Mouse (Mus musculus) cortical plate, adult 2 months (tissue): Measurements from ENCODE around the gene Mllt1. TPM values are rescaled to one million over a fixed set of nuclear protein-coding genes. Genes with fewer than 3 reads are reported as not detected.

Experiments
- H3K27ac ChIP-seq: fragments of 200-500 bp; 2 replicates; pipeline ENCODE4 v1.5.1; 2012; ENCODE audit warnings: low read length, control low read depth, inconsistent platforms; ENCODE audit not compliant: insufficient read depth
- H3K4me1 ChIP-seq: fragments of 200-500 bp; 2 replicates; pipeline ENCODE4 v1.6.1; 2011; ENCODE audit warnings: low read length; ENCODE audit not compliant: control insufficient read depth, insufficient read depth
- H3K4me3 ChIP-seq: fragments of 200-500 bp; 2 replicates; pipeline ENCODE4 v1.5.1; 2011; ENCODE audit warnings: mild to moderate bottlenecking, low read length, control low read depth; ENCODE audit not compliant: insufficient read depth
- CTCF ChIP-seq: fragments of 200-500 bp; IDR thresholded peaks from 2 replicates; pipeline ENCODE4 v1.5.1; 2011; ENCODE audit warnings: mild to moderate bottlenecking, control low read depth, low read length; ENCODE audit not compliant: insufficient read depth; ENCODE audit errors: extremely low read depth
- POLR2A ChIP-seq: fragments of 200-500 bp; IDR thresholded peaks from 2 replicates; pipeline ENCODE4 v1.6.1; 2011; ENCODE audit warnings: mild to moderate bottlenecking, low read length, control low read depth; ENCODE audit not compliant: insufficient read depth; ENCODE audit errors: extremely low read depth
- polyA plus RNA-seq: library from polyadenylated mRNA; depleted of rRNA; stranded (reverse); fragments of >200 nt; gene quantifications from 2 replicates; pipeline ENCODE4 v1.2.3, GENCODE M21; 2012

Gene Mllt1
- polyA plus RNA-seq, 1 experiment, result 76.0 TPM

GRCm38 (mm10) chr17:56870287-56870953 lies 64.8 kb downstream of the Mllt1 start:
- no peaks in the 10 kb centered on the region for H3K4me1 ChIP-seq
- no peak overlapping the region for H3K27ac ChIP-seq
- TF ChIP-seq CTCF, result no peak
- no peak for TF ChIP-seq POLR2A
- H3K4me3 ChIP-seq, result no peak overlapping the region

GRCm38 (mm10) chr17:56869481-56869977 lies 65.7 kb downstream of the Mllt1 start:
- Histone ChIP-seq H3K27ac (no peak overlapping the region), H3K4me1 (no peaks in the 10 kb centered on the region), H3K4me3 (no peak overlapping the region)
- no peak for TF ChIP-seq POLR2A
- no peak for TF ChIP-seq CTCF

- no peak for TF ChIP-seq CTCF
- no peak for TF ChIP-seq POLR2A
- Histone ChIP-seq H3K4me3 (no peak overlapping the region), H3K27ac (no peak overlapping the region), H3K4me1 (no peaks in the 10 kb centered on the region)
Measured at GRCm38 (mm10) chr17:56866071-56866470, 69.1 kb downstream of the Mllt1 start.

GRCm38 (mm10) chr17:56861197-56861596 lies 74.0 kb downstream of the Mllt1 start:
- TF ChIP-seq CTCF (no peak), POLR2A (no peak)
- Histone ChIP-seq H3K4me3 (no peak overlapping the region), H3K4me1 (no peaks in the 10 kb centered on the region), H3K27ac (no peak overlapping the region)

- no peak for TF ChIP-seq POLR2A
- no peak for TF ChIP-seq CTCF
- Histone ChIP-seq H3K4me3 (no peak overlapping the region), H3K4me1 (no peaks in the 10 kb centered on the region), H3K27ac (no peak overlapping the region)
Measured at GRCm38 (mm10) chr17:56858922-56859321, 76.3 kb downstream of the Mllt1 start.

GRCm38 (mm10) chr17:56858216-56858615 lies 77.0 kb downstream of the Mllt1 start:
- no peak overlapping the region for H3K27ac ChIP-seq
- no peak overlapping the region for H3K4me3 ChIP-seq
- no peaks in the 10 kb centered on the region for H3K4me1 ChIP-seq
- no peak for TF ChIP-seq POLR2A
- TF ChIP-seq CTCF, result peak; percentile 77

- H3K4me1 ChIP-seq, result no peaks in the 10 kb centered on the region
- no peak overlapping the region for H3K4me3 ChIP-seq
- H3K27ac ChIP-seq, result no peak overlapping the region
- TF ChIP-seq CTCF (no peak), POLR2A (no peak)
Measured at GRCm38 (mm10) chr17:56855421-56855820, 79.8 kb downstream of the Mllt1 start.

GRCm38 (mm10) chr17:56851167-56851566 lies 84.0 kb downstream of the Mllt1 start:
- TF ChIP-seq POLR2A (no peak), CTCF (no peak)
- Histone ChIP-seq H3K4me3 (no peak overlapping the region), H3K4me1 (no peaks in the 10 kb centered on the region), H3K27ac (no peak overlapping the region)

- no peak for TF ChIP-seq POLR2A
- TF ChIP-seq CTCF, result no peak
- no peaks in the 10 kb centered on the region for H3K4me1 ChIP-seq
- H3K4me3 ChIP-seq, result no peak overlapping the region
- H3K27ac ChIP-seq, result no peak overlapping the region
Measured at GRCm38 (mm10) chr17:56849710-56850109, 85.5 kb downstream of the Mllt1 start.

GRCm38 (mm10) chr17:56848785-56849184 lies 86.4 kb downstream of the Mllt1 start:
- Histone ChIP-seq H3K4me3 (no peak overlapping the region), H3K27ac (no peak overlapping the region), H3K4me1 (no peaks in the 10 kb centered on the region)
- TF ChIP-seq CTCF (no peak), POLR2A (no peak)
